Mouse (Mus musculus) ES-Bruce4 (cell line): ENCODE data around the gene Pax5. TPM values are rescaled to one million over a fixed set of nuclear protein-coding genes. Genes with fewer than 3 reads are reported as not detected.
A peak's percentile ranks its signal among the peaks of the same experiment; 100 is the strongest.

Experiments
- H3K27ac ChIP-seq: 2 replicates; pipeline ENCODE4 v1.5.1; 2012; ENCODE audit warnings: low read length, inconsistent platforms; ENCODE audit not compliant: insufficient read depth
- H3K27me3 ChIP-seq: 2 replicates; pipeline ENCODE4 v1.6.1; 2012; ENCODE audit warnings: mild to moderate bottlenecking, low read length, inconsistent platforms; ENCODE audit not compliant: control insufficient read depth, poor library complexity, insufficient read depth, severe bottlenecking
- H3K36me3 ChIP-seq: 2 replicates; pipeline ENCODE4 v1.6.1; 2012; ENCODE audit warnings: inconsistent platforms, mild to moderate bottlenecking, low read length, moderate library complexity; ENCODE audit not compliant: control insufficient read depth, poor library complexity, insufficient read depth, severe bottlenecking
- H3K4me1 ChIP-seq: one replicate; pipeline ENCODE4 v1.8.1; 2011; ENCODE audit warnings: low read length; ENCODE audit not compliant: control insufficient read depth, insufficient read depth
- H3K4me3 ChIP-seq: 2 replicates; pipeline ENCODE4 v1.5.1; 2011; ENCODE audit warnings: low read depth, mild to moderate bottlenecking, low read length
- H3K9ac ChIP-seq: 2 replicates; pipeline ENCODE4 v1.6.1; 2012; ENCODE audit warnings: low read depth, mild to moderate bottlenecking, inconsistent platforms; ENCODE audit not compliant: poor library complexity, severe bottlenecking
- H3K9me3 ChIP-seq: replicated peaks from 2 replicates; pipeline ENCODE4 v1.6.1; 2012; ENCODE audit warnings: mild to moderate bottlenecking, low read length, inconsistent platforms; ENCODE audit not compliant: control insufficient read depth, poor library complexity, insufficient read depth, severe bottlenecking
- CTCF ChIP-seq: IDR thresholded peaks from one replicate; pipeline ENCODE4 v1.8.1; 2011; ENCODE audit warnings: low read depth, low read length
- EP300 ChIP-seq: IDR thresholded peaks from 2 replicates; pipeline ENCODE4 v1.6.1; 2011; ENCODE audit warnings: low read depth, low read length; ENCODE audit not compliant: insufficient read depth
- POLR2A ChIP-seq: IDR thresholded peaks from one replicate; pipeline ENCODE4 v1.8.1; 2011; ENCODE audit warnings: low read length; ENCODE audit not compliant: insufficient read depth
- polyA plus RNA-seq: library from polyadenylated mRNA; stranded (reverse); fragments of >200 nt; gene quantifications from 2 replicates; pipeline ENCODE4 v1.2.4, GENCODE M21; 2011; ENCODE audit warnings: low read depth; ENCODE audit not compliant: missing spikeins, insufficient read depth, insufficient read length

The Pax5 gene
- polyA plus RNA-seq, 1 experiment, result not detected

GRCm38 (mm10) chr4:44671486-44671885 lies 38.8 kb downstream of the Pax5 start:
- Histone ChIP-seq H3K27me3 (no peaks in the 10 kb centered on the region), H3K9ac (no peak overlapping the region), H3K4me3 (no peak overlapping the region), H3K4me1 (no peaks in the 10 kb centered on the region), H3K36me3 (no peaks in the 10 kb centered on the region), H3K27ac (no peak overlapping the region), H3K9me3 (no peaks in the 10 kb centered on the region)
- TF ChIP-seq POLR2A, result no peak

- Histone ChIP-seq H3K27me3 (no peaks in the 10 kb centered on the region), H3K4me3 (no peak overlapping the region)
- TF ChIP-seq POLR2A, result no peak
Observed at GRCm38 (mm10) chr4:44671035-44671434, 39.3 kb downstream of the Pax5 start.

GRCm38 (mm10) chr4:44670380-44670779 lies 39.9 kb downstream of the Pax5 start:
- Histone ChIP-seq H3K4me1 (no peaks in the 10 kb centered on the region), H3K4me3 (no peak overlapping the region), H3K36me3 (no peaks in the 10 kb centered on the region), H3K9me3 (no peaks in the 10 kb centered on the region), H3K27me3 (no peaks in the 10 kb centered on the region), H3K9ac (no peak overlapping the region), H3K27ac (no peak overlapping the region)
- TF ChIP-seq EP300 (no peak), POLR2A (no peak), CTCF (no peak)

More at GRCm38 (mm10) chr4:44671035-44671434, 39.3 kb downstream of the Pax5 start:
- H3K9ac ChIP-seq, result no peak overlapping the region
- H3K27ac ChIP-seq, result no peak overlapping the region
- no peaks in the 10 kb centered on the region for H3K36me3 ChIP-seq
- H3K9me3 ChIP-seq, result no peaks in the 10 kb centered on the region
- H3K4me1 ChIP-seq, result no peaks in the 10 kb centered on the region

- H3K9ac ChIP-seq, result no peak overlapping the region
- H3K36me3 ChIP-seq, result no peaks in the 10 kb centered on the region
- no peaks in the 10 kb centered on the region for H3K9me3 ChIP-seq
- no peak overlapping the region for H3K27ac ChIP-seq
- peak; percentile 80 for TF ChIP-seq CTCF
- no peak for TF ChIP-seq EP300
- TF ChIP-seq POLR2A, result no peak
- H3K4me3 ChIP-seq, result no peak overlapping the region
- H3K27me3 ChIP-seq, result no peaks in the 10 kb centered on the region
- no peaks in the 10 kb centered on the region for H3K4me1 ChIP-seq
Observed at GRCm38 (mm10) chr4:44669485-44670181, 40.7 kb downstream of the Pax5 start.

GRCm38 (mm10) chr4:44668574-44668973 lies 41.7 kb downstream of the Pax5 start:
- Histone ChIP-seq H3K9ac (no peak overlapping the region), H3K36me3 (no peaks in the 10 kb centered on the region), H3K27me3 (no peaks in the 10 kb centered on the region; the same call in 1 of the 2 replicates), H3K4me3 (no peak overlapping the region), H3K27ac (no peak overlapping the region), H3K9me3 (no peaks in the 10 kb centered on the region), H3K4me1 (no peaks in the 10 kb centered on the region)
- no peak for TF ChIP-seq POLR2A
- TF ChIP-seq CTCF, result no peak
- no peak for TF ChIP-seq EP300

GRCm38 (mm10) chr4:44668172-44668571 lies 42.1 kb downstream of the Pax5 start:
- Histone ChIP-seq H3K9me3 (no peaks in the 10 kb centered on the region), H3K9ac (no peak overlapping the region), H3K36me3 (no peaks in the 10 kb centered on the region), H3K27ac (no peak overlapping the region), H3K4me3 (no peak overlapping the region), H3K27me3 (no peaks in the 10 kb centered on the region; the same call in 1 of the 2 replicates), H3K4me1 (no peaks in the 10 kb centered on the region)
- TF ChIP-seq EP300, result no peak
- TF ChIP-seq CTCF, result peak; percentile 23
